23 mouse cellular contexts compared by ENCODE assay signal in genomic region chr14:12350271-12350916, GRCm38 (mm10). TPM values are rescaled to one million over a fixed set of nuclear protein-coding genes. Genes with fewer than 3 reads are reported as not detected.
DNase-seq lines count a peak whose midpoint lies in the region; ATAC-seq and TF ChIP-seq lines count a peak whose summit lies in the region.
"Had no signal": no experiment of that assay in that cellular context is flagged by ENCODE, and none has a peak within 500 bp of the region (broad histone marks: within the 10 kb centered on the region; RNA-seq: fewer than 3 reads in every experiment).

No protein-coding gene starts in this region.

- peaks cover 7% of the 10 kb centered on the region; the same call in 1 of the 2 replicates for H3K4me1 ChIP-seq in kidney, embryonic 16.5 days (ENCODE audit: insufficient read depth, low read length)
- peaks cover 9% of the 10 kb centered on the region; the same call in 1 of the 2 replicates for H3K4me1 ChIP-seq in embryonic facial prominence, embryonic 10.5 days
- H3K4me1 ChIP-seq in limb, embryonic 10.5 days, result peaks cover 10% of the 10 kb centered on the region
- H3K4me1 ChIP-seq in stomach, postnatal 0 days (replicated peaks; ENCODE audit: control insufficient read depth, insufficient read depth), result no peaks in the 10 kb centered on the region

- peaks cover 90% of the 10 kb centered on the region for H3K27me3 ChIP-seq in kidney, embryonic 16.5 days (ENCODE audit: insufficient read depth, low read length)
- peaks cover 100% of the 10 kb centered on the region for H3K27me3 ChIP-seq in embryonic facial prominence, embryonic 10.5 days (replicated peaks; ENCODE audit: low read depth, poor library complexity, severe bottlenecking)
- peaks cover 99% of the 10 kb centered on the region for H3K27me3 ChIP-seq in limb, embryonic 10.5 days (ENCODE audit: low read depth, poor library complexity, severe bottlenecking)
- H3K27me3 ChIP-seq in stomach, postnatal 0 days (ENCODE audit: control insufficient read depth, insufficient read depth, low read length), result peaks cover 18% of the 10 kb centered on the region; the same call in 1 of the 2 replicates

- DNase-seq in kidney, postnatal 14 days, result no peak
- peak; percentile 44 for DNase-seq in embryo, embryonic 10.5 days (ENCODE audit: low spot score)
- peak; percentile 39 for DNase-seq in embryonic facial prominence, embryonic 10.5 days (ENCODE audit: low spot score)
- DNase-seq in limb, embryonic 10.5 days (ENCODE audit: low spot score), result peak; percentile 39
- no peak for DNase-seq in stomach, postnatal 0 days (ENCODE audit: low spot score)
- DNase-seq: adrenal gland, adult 8-10 months; cerebellum, adult 9-11 months; gastrocnemius, adult 2 months; heart, adult 18-20 months; heart, postnatal 36 days; kidney, adult 2 months; kidney, postnatal 25 days; liver, postnatal 0 days; lung, postnatal 10 days; right cerebral cortex, postnatal 4 days; thymus, postnatal 25 days had no signal

- H3K27ac ChIP-seq in kidney, embryonic 16.5 days (ENCODE audit: low read length), result no peak overlapping the region
- H3K27ac ChIP-seq in embryonic facial prominence, embryonic 10.5 days (replicated peaks), result no peak overlapping the region
- H3K27ac ChIP-seq in limb, embryonic 10.5 days, result no peak overlapping the region
- no peak overlapping the region for H3K27ac ChIP-seq in stomach, postnatal 0 days (replicated peaks)
- H3K27ac ChIP-seq: gastrocnemius, adult 2 months; heart, embryonic 13.5 days had no signal

- no peak overlapping the region for H3K9ac ChIP-seq in kidney, embryonic 16.5 days (replicated peaks; ENCODE audit: low read length)
- no peak overlapping the region for H3K9ac ChIP-seq in stomach, postnatal 0 days (ENCODE audit: low read length)
- H3K9ac ChIP-seq: heart, embryonic 13.5 days; liver, postnatal 0 days had no signal

- H3K4me3 ChIP-seq in kidney, embryonic 16.5 days (ENCODE audit: low read length), result no peak overlapping the region
- no peak overlapping the region for H3K4me3 ChIP-seq in embryonic facial prominence, embryonic 10.5 days
- H3K4me3 ChIP-seq in limb, embryonic 10.5 days, result no peak overlapping the region
- no peak overlapping the region for H3K4me3 ChIP-seq in stomach, postnatal 0 days (ENCODE audit: low read depth, low read length)
- H3K4me3 ChIP-seq: gastrocnemius, adult 2 months; heart, embryonic 13.5 days had no signal

- TF ChIP-seq CTCF in stomach, postnatal 0 days (IDR thresholded peaks at IDR 0.05; ENCODE audit: low read depth), result no peak

- WGBS in kidney, embryonic 16.5 days, result 6% methylated on average over 16 of the region's 16 CpGs
- WGBS in embryonic facial prominence, embryonic 10.5 days, result 3% methylated on average over 16 of the region's 16 CpGs
- 5% methylated on average over 16 of the region's 16 CpGs for WGBS in limb, embryonic 10.5 days
- 13% methylated on average over 16 of the region's 16 CpGs for WGBS in stomach, postnatal 0 days

- no peak for TF ChIP-seq EP300 in stomach, postnatal 0 days (optimal IDR thresholded peaks at IDR 0.05)

- no peaks in the 10 kb centered on the region for H3K9me3 ChIP-seq in kidney, embryonic 16.5 days (ENCODE audit: low read length)
- H3K9me3 ChIP-seq in embryonic facial prominence, embryonic 10.5 days, result no peaks in the 10 kb centered on the region
- no peaks in the 10 kb centered on the region for H3K9me3 ChIP-seq in limb, embryonic 10.5 days (replicated peaks)
- H3K9me3 ChIP-seq in stomach, postnatal 0 days (ENCODE audit: control insufficient read depth, low read length), result no peaks in the 10 kb centered on the region
- H3K9me3 ChIP-seq: heart, embryonic 13.5 days had no signal

- H3K4me2 ChIP-seq in kidney, embryonic 16.5 days (replicated peaks; ENCODE audit: low read depth, low read length), result no peak overlapping the region
- H3K4me2 ChIP-seq in stomach, postnatal 0 days (replicated peaks; ENCODE audit: low read depth), result no peak overlapping the region
- H3K4me2 ChIP-seq: heart, embryonic 13.5 days had no signal

- no peaks in the 10 kb centered on the region for H3K36me3 ChIP-seq in kidney, embryonic 16.5 days (ENCODE audit: insufficient read depth, low read length)
- H3K36me3 ChIP-seq in embryonic facial prominence, embryonic 10.5 days (replicated peaks), result no peaks in the 10 kb centered on the region
- H3K36me3 ChIP-seq in limb, embryonic 10.5 days, result no peaks in the 10 kb centered on the region
- no peaks in the 10 kb centered on the region for H3K36me3 ChIP-seq in stomach, postnatal 0 days (ENCODE audit: control insufficient read depth, insufficient read depth, low read length)
- H3K36me3 ChIP-seq: heart, embryonic 13.5 days had no signal

- ATAC-seq in kidney, embryonic 16.5 days (ENCODE audit: low FRiP score, low TSS enrichment), result peak; percentile 31; the same call in 1 of the 2 replicates
- no peak for ATAC-seq in megakaryocyte progenitor cell, adult 5-6 weeks (replicated peaks; ENCODE audit: poor library complexity)
- no peak for ATAC-seq in stomach, postnatal 0 days (ENCODE audit: low FRiP score, low TSS enrichment)
- ATAC-seq: liver, postnatal 0 days had no signal

RNA-seq across cellular contexts. Expression of gene Fezf2, which starts 2.4 kb away (rescaled TPM):
- not detected in 2 replicates for polyA plus RNA-seq in kidney, embryonic 16.5 days (2015; fragmentation: Nextera tagmentation; extraction: Ambion mirVana)
- 2.8 and 3.2 TPM in 2 replicates for polyA plus RNA-seq in embryonic facial prominence, embryonic 10.5 days (2016; fragmentation: Nextera tagmentation; extraction: Ambion mirVana)
- polyA plus RNA-seq in limb, embryonic 10.5 days (2016; fragmentation: Nextera tagmentation; extraction: Ambion mirVana), result not detected in 2 replicates
- not detected in 2 replicates for total RNA-seq in megakaryocyte progenitor cell, adult 5-6 weeks (2015)
- not detected in 2 replicates for total RNA-seq in megakaryocyte progenitor cell, adult 5-6 weeks (2017)
- polyA plus RNA-seq in stomach, postnatal 0 days (2015; fragmentation: Nextera tagmentation; extraction: Ambion mirVana), result not detected in 2 replicates
- total RNA-seq: adrenal gland, adult 8-10 months; gastrocnemius, adult 2 months; heart, adult 18-20 months; heart, postnatal 36 days; liver, adult 2 months; megakaryocyte, adult 5-6 weeks; neutrophil, adult 5-6 weeks had no signal
- polyA plus RNA-seq: kidney, adult 2 months; liver, adult 2 months; liver, postnatal 0 days; testis, adult 2 months had no signal

Comparison
In these comparisons a context has a peak if more than half of its experiments do, and no peak if none do; other contexts are left out.
1. DNase-seq: peak in embryo, embryonic 10.5 days (single experiment), embryonic facial prominence, embryonic 10.5 days (single experiment) and limb, embryonic 10.5 days (single experiment); none in kidney, postnatal 14 days (single experiment) and stomach, postnatal 0 days (single experiment).